Mouse (Mus musculus): ENCODE results near the gene Tdp2.

The Tdp2 gene

DNA sequence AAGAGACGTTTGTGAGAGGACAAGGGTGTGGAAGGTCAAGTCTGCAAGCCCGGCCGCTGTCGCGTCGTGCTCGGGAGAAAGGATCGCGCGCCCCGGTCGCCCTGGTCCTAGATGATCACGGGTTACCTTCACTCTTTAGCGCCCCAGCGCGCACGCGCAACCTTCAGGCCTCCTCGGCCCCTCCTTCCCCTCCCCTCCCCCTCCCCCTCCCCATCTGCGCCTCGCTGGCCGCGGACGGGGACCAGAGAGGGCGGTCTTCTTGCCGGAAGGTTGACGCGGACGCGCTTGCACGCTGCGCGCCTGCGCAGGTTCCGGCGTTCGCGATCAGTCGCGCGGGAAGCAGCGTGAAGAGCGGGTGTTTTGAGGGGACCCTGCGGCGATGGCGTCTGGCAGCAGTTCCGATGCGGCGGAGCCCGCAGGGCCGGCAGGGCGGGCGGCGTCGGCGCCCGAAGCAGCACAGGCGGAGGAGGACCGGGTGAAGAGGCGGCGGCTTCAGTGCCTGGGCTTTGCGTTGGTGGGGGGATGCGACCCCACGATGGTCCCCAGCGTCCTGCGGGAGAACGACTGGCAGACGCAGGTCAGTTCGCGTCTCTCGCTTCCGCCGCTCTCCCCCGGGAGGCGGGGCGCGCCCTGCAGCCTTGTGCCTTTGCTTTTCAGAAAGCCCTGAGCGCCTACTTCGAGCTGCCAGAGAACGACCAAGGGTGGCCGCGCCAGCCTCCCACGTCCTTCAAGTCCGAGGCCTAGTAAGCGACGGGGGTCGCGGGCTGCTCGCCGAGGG lies at the start of gene Tdp2, which contains the start of gene Acot13:
Gene Tdp2, plus strand, starts transcription at position 327 of the 778 bp plus-strand sequence.
Gene Acot13, minus strand, starts transcription at position 188 of the 778 bp plus-strand sequence.
- in situ Hi-C loops (cut with MboI, MseI) = no loop called here

DNA sequence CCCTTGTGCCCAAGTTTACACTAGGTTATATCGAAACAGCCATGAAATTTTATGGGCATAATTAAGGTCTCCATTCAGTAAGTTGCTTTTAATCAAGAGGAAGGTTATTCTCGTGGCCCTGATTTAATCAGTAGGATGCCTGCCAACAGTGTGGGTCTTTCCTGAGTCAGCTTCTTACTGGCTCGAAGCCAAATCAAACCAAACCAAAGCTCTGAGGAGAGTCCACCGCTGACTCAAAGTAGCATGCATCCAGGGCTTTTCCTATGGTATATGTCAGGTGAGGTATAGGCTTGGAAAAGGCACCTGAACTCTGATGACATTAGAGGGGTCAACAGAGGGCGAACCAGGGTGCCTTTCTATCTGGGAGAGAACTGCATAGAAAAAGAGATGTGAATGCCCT lies 49.6 kb upstream of the Tdp2 start:
- in situ Hi-C loops (cut with MboI, MseI) = no loop called here

DNA sequence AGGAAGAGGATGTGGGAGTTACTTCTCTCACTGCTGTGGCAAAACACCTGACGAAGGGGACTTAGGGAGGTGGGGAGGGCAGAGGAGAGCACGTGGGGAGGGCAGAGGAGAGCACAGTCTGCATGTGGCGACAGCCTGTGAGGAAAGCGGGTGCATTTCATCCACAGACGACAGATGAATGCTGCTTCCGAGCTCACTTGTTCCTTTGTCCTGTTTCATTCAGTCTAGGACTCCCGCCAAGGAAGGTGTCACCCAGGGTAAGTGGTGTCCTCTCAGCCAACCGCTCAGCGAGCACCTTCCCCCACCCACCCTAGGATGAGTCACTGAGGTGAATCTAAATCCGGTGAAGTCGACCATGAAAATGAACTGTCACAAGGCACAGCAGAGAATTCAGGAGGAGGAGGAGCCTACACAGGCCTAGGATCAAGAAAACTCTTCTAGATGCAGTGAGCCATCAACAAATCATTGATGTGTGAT lies 45.4 kb upstream of the Tdp2 start:
- in situ Hi-C loops (cut with MboI, MseI) = no loop called here

DNA sequence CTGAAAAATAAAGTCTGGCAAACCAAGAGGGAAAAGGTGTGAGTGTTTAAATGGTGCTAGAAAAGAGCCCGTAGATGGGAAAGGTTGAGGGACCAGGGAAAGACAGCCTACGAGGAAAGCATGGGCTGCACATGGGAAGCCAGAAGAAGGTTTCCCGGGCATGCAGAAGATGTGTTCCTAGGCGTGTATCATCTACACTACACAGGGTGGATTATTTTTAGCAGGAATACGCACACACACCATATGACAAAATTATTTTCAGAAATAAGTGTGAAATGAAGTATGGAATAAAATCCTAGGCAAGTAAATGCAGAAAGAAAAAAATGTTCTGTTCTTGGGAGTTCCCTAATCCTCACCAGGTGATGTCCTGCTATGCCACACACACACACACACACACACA lies 44.0 kb upstream of the Tdp2 start:
- in situ Hi-C loops (cut with MboI, MseI) = no loop called here

DNA sequence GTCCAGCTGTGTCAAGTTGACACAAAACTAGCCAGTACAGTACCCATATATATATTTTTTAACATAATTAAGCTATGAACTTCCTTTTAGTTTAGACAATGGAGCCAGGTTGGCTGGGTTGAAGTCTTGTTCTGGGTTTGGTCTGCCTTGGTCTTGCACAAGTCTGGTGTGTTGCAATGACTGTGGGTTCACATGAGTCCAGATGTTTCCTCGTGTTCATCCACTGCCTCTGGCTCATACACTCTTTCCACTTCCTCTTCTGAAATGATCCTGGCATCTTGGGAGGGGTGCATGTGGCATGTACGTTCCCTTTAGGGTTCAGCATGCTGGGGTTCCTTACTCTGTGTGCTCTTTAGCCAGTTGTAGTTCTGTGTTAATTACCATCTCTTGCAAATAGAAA lies 40.1 kb upstream of the Tdp2 start:
- in situ Hi-C loops (cut with MboI, MseI) = no loop called here

- in situ Hi-C loops (cut with MboI, MseI) = no loop called here
These were observed 39.0 kb upstream of the Tdp2 start for GRCm38 (mm10) chr13:24792411-24793045.

DNA sequence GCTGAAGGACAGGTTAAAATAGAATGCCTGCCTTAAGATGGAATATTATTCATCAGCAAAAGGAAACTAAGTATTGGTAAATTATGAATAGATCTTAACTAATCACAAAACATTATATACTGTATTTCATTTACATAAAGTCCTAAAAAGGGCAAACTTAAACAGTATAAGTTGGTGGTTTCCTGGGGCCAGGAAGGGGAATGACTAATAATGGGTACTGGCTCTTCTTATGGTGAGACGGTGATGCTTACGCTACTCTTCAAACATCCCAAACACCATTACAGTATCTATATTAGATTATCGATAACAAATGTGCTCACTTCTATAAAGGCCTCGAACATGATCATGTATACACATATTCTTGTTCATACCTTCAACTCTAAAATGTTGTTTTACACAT lies 32.8 kb upstream of the Tdp2 start:
- in situ Hi-C loops (cut with MboI, MseI) = loop anchor here (5.0 kb wide), 1 partner anchor 36 kb away; the partner anchor contains the start of gene Gmnn

DNA sequence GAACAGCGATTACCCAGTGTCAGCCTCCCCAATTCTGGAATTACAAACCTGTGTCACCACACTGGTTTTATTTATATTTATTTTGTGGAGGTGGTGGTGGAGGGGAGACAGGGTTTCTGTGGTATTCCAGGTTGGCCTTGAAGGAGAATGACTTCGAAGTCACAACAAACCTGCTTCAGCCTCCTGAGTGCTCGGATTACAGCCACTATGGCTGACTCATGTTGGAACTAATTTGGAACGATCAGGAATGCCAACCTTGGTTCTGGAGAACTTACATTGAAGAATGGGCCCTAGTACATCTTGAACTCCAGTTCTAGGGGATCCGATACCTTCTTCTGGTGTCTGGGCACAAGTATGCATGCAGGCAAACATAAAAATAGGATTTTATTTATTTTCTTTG lies 32.1 kb upstream of the Tdp2 start:
- in situ Hi-C loops (cut with MboI, MseI) = loop anchor here (5.0 kb wide), 1 partner anchor 37 kb away; the partner anchor contains the start of gene Gmnn

DNA sequence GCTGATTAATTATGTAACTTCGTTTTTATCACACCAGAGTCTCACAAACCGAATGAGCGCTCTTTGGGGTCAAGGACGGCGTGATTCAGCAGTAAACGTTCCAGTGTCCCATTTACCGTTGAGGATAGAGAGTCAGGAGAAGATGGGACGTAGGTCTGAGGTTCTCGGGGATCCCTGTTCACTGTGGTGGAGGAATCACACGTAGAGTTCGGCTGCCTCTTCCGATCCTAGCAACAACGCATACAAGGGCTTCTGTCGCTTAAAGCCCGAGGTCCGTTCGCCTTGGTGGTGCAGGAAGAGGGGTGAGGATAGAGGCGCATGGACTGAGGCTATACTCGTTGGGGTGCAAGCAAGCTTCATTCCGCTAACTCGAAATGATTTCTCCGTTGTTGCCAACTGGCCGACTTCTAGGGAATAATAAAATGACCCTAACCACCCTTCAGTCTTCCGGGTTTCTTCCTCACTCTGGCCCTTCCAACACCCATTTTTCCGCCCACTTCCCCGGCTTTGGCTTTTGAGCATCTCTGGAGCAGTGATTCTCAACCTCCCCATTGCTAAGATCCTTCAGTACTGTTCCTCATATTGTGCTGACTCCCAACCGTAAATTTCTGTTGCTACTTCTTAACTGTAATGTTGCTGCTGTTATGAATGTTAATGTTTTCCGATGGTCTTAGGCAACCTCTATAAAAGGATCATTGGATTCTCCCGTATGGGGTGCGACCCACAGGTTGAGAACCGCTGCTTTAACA lies 31.4 kb upstream of the Tdp2 start:
- in situ Hi-C loops (cut with MboI, MseI) = loop anchor here (5.0 kb wide), 1 partner anchor 38 kb away; the partner anchor contains the start of gene Gmnn

DNA sequence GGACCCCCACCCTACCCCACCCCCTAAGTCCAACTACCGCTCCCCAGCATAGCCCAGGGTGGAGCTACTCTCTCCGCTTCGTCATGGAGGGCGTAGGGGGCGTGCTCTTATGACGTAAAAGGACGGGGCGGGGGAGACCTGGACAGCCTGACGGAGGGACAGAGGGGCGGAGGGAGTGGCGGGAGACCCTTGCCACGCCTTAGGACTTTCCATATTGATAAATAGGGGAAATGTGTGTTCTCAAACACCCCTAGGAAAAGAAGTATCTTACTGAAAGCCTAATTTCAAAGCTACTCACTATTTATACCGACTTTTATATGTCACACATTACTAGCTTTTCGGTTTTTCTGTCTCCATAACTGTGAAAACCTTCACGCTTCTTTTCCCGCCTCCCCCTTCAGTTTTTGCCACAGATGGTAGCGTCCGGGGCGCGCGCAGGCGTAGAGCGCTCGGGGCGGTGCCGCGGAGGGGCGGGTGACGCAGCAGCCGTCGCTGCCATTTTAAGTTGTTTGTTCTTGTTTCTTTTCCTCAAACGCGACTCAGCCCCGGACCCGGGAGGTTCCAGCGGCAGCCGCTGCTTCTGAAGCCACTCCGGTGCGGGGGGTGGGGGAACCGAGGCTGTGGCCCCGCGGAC lies 30.7 kb upstream of the Tdp2 start:
- in situ Hi-C loops (cut with MboI, MseI) = no loop called here

GRCm38 (mm10) chr13:24801308-24801921 lies 30.1 kb upstream of the Tdp2 start, which contains the start of gene BC005537:
Gene BC005537 (plus strand): TSS chr13:24801657.
- in situ Hi-C loops (cut with MboI, MseI) = no loop called here

GRCm38 (mm10) chr13:24802131-24802691 lies 29.3 kb upstream of the Tdp2 start:
- in situ Hi-C loops (cut with MboI, MseI) = no loop called here

GRCm38 (mm10) chr13:24803196-24803595 lies 28.3 kb upstream of the Tdp2 start:
- in situ Hi-C loops (cut with MboI, MseI) = no loop called here

- in situ Hi-C loops (cut with MboI, MseI) = no loop called here
These were observed 25.4 kb upstream of the Tdp2 start for GRCm38 (mm10) chr13:24806079-24806478.

GRCm38 (mm10) chr13:24812521-24812920 lies 19.0 kb upstream of the Tdp2 start:
- in situ Hi-C loops (cut with MboI, MseI) = no loop called here

GRCm38 (mm10) chr13:24814616-24815015 lies 16.9 kb upstream of the Tdp2 start:
- in situ Hi-C loops (cut with MboI, MseI) = no loop called here

GRCm38 (mm10) chr13:24816125-24817092 lies 15.1 kb upstream of the Tdp2 start:
- in situ Hi-C loops (cut with MboI, MseI) = no loop called here

DNA sequence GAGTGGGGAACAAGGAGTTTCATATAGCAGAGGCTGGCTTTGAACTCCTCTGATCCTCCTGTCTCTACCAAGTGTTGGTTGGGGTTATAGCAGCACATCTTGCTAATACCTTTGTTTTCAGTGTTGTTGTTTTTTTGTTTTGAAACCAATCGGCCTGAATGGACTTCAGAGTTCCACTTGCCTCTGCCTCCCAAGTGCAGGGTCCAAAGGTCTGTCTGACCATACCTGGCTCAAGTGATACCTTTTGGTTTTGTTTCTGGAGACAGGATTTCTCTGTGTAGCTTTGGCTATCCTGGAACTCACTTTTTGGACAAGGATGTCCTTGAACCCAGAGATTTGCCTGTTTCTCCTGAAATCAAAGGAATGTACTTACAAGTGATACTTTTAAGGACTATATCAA lies 11.5 kb upstream of the Tdp2 start:
- in situ Hi-C loops (cut with MboI, MseI) = no loop called here

GRCm38 (mm10) chr13:24822663-24823343 lies 8.7 kb upstream of the Tdp2 start:
- in situ Hi-C loops (cut with MboI, MseI) = no loop called here
